Mouse (Mus musculus): ENCODE results near the gene Bicc1.

DNA sequence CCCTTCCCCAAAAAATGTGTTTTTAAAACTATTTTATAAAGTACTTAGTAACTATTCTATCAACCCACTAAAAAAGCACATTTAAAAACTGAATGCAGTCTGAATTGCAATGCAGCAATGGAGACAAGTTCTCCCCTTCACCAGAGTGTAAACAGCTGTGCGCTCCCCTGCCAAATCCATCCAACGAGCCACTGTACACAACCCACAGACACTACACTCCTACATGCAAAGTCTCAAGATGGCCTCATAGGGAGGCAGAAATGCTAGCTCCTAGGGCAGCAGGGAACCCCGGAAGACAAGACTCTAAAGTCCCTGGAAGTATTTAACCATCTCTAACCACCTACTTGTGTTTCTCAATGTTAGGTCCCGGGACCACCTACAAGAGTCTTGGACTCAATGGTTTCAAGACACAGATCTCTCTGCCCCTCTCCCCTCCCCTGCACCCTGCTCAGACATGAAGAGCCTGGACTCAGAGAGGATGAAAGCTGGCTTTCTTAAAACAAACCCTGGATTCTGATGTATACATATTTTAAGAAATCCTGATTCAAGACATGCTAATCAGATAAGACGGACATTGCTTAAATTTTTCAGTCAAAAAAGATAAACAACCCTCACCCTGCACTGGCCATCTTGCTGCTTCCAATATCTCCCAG, 10.4 kb downstream of the Bicc1 start:
- TF ChIP-seq CTCF (IDR thresholded peaks at IDR 0.05; ENCODE audit: control insufficient read depth, insufficient read depth, low read length) (no peak), POLR2A (IDR thresholded peaks at IDR 0.05; ENCODE audit: borderline replicate concordance, control insufficient read depth, low read depth, low read length) (no peak)
